ENCODE assay signal across 8 mouse cellular contexts in genomic region chr4:132983664-132984512, GRCm38 (mm10). TPM values are rescaled to one million over a fixed set of nuclear protein-coding genes. Genes with fewer than 3 reads are reported as not detected.
DNase-seq lines count a peak whose midpoint lies in the region; ATAC-seq and TF ChIP-seq lines count a peak whose summit lies in the region.

No protein-coding gene starts in this region.

- H3K9ac ChIP-seq in heart, embryonic 11.5 days (ENCODE audit: low read depth, low read length) = no peak overlapping the region
- H3K9ac ChIP-seq in intestine, embryonic 16.5 days (ENCODE audit: low read depth, low read length) = 0 out of 2 replicates have a peak overlapping the region, but pooled peaks have one; percentile 32

- peak; percentile 49; the same call in 1 of the 2 replicates for ATAC-seq in heart, embryonic 11.5 days (replicated peaks; ENCODE audit: insufficient number of reproducible peaks, low FRiP score, low TSS enrichment)
- peak; percentile 71 for ATAC-seq in intestine, embryonic 16.5 days
- ATAC-seq in neutrophil, adult 5-6 weeks (ENCODE audit: extremely low read depth, insufficient number of reproducible peaks, low FRiP score, poor library complexity, severe bottlenecking) = peak; percentile 8; the same call in 1 of the 2 replicates
- no peak for ATAC-seq in erythroid progenitor cell, adult 5-6 weeks (replicated peaks; ENCODE audit: low FRiP score, poor library complexity, severe bottlenecking)

- no peaks in the 10 kb centered on the region for H3K27me3 ChIP-seq in heart, embryonic 11.5 days (ENCODE audit: control insufficient read depth, insufficient read depth, low read length)
- no peaks in the 10 kb centered on the region for H3K27me3 ChIP-seq in thymus, adult 2 months (ENCODE audit: control insufficient read depth, insufficient read depth, low read length)
- H3K27me3 ChIP-seq in intestine, embryonic 16.5 days (replicated peaks; ENCODE audit: control insufficient read depth, insufficient read depth, low read length) = no peaks in the 10 kb centered on the region

- no peak for TF ChIP-seq POLR2A in thymus, adult 2 months (IDR thresholded peaks at IDR 0.05; ENCODE audit: control insufficient read depth, extremely low read depth, insufficient read depth, low read length, poor library complexity)

- no peak for DNase-seq in heart, adult 9 months (ENCODE audit: low spot score in 2 of 2)
- DNase-seq in thymus, adult 2 months = no peak
- DNase-seq in thymus, postnatal 10 days (ENCODE audit: low spot score in 2 of 2) = no peak
- no peak for DNase-seq in gastrocnemius, postnatal 36 days

- H3K4me1 ChIP-seq in heart, embryonic 11.5 days (ENCODE audit: control insufficient read depth, insufficient read depth, low read length) = peaks cover 35% of the 10 kb centered on the region
- H3K4me1 ChIP-seq in thymus, adult 2 months (replicated peaks; ENCODE audit: control insufficient read depth, insufficient read depth, low read length) = peaks cover 54% of the 10 kb centered on the region
- H3K4me1 ChIP-seq in intestine, embryonic 16.5 days (ENCODE audit: control insufficient read depth, insufficient read depth, low read length) = peaks cover 16% of the 10 kb centered on the region; the same call in 1 of the 2 replicates

- intact Hi-C loops in gastrocnemius, postnatal 36 days (cut with DNase I) = no loop called here

- H3K27ac ChIP-seq in heart, embryonic 11.5 days (ENCODE audit: low read depth, low read length) = peak overlapping the region; percentile 84
- peak overlapping the region; percentile 76 for H3K27ac ChIP-seq in thymus, adult 2 months (ENCODE audit: control insufficient read depth, insufficient read depth, low read length)
- peak overlapping the region; percentile 63 for H3K27ac ChIP-seq in intestine, embryonic 16.5 days (ENCODE audit: low read length)

- no peak overlapping the region for H3K4me3 ChIP-seq in heart, embryonic 11.5 days (ENCODE audit: low read depth, low read length)
- H3K4me3 ChIP-seq in thymus, adult 2 months (ENCODE audit: control insufficient read depth, insufficient read depth, low read length) = no peak overlapping the region
- H3K4me3 ChIP-seq in intestine, embryonic 16.5 days (ENCODE audit: low read length) = no peak overlapping the region

- no peaks in the 10 kb centered on the region for H3K9me3 ChIP-seq in heart, embryonic 11.5 days (replicated peaks; ENCODE audit: control insufficient read depth, low read length)
- H3K9me3 ChIP-seq in intestine, embryonic 16.5 days (ENCODE audit: control insufficient read depth, low read length) = no peaks in the 10 kb centered on the region

- H3K4me2 ChIP-seq in heart, embryonic 11.5 days = no peak overlapping the region
- H3K4me2 ChIP-seq in intestine, embryonic 16.5 days (ENCODE audit: low read depth, low read length) = no peak overlapping the region

- no peak for TF ChIP-seq CTCF in thymus, adult 2 months (IDR thresholded peaks at IDR 0.05; ENCODE audit: borderline replicate concordance, control insufficient read depth, extremely low read depth, insufficient read depth, low read length, poor library complexity)

- H3K36me3 ChIP-seq in heart, embryonic 11.5 days (ENCODE audit: control insufficient read depth, insufficient read depth, low read length) = no peaks in the 10 kb centered on the region
- H3K36me3 ChIP-seq in thymus, adult 2 months (ENCODE audit: control insufficient read depth, insufficient read depth, low read length) = no peaks in the 10 kb centered on the region
- H3K36me3 ChIP-seq in intestine, embryonic 16.5 days (ENCODE audit: control insufficient read depth, insufficient read depth, low read length) = no peaks in the 10 kb centered on the region

- 49% methylated on average over 7 of the region's 7 CpGs for WGBS in heart, embryonic 11.5 days (ENCODE audit: insufficient replicate concordance)
- WGBS in thymus, adult 2 months = 75% methylated on average over 7 of the region's 7 CpGs
- WGBS in intestine, embryonic 16.5 days = 55% methylated on average over 7 of the region's 7 CpGs

RNA-seq across cellular contexts. Expression of gene Fgr, which starts 10.0 kb away (rescaled TPM):
- 0.40 and 0.63 TPM in 2 replicates for polyA plus RNA-seq in heart, embryonic 11.5 days (2014; fragmentation: Nextera tagmentation; extraction: Ambion mirVana)
- polyA plus RNA-seq in thymus, adult 2 months (2012; rRNA removed) = 15.3 and 15.8 TPM in 2 replicates
- polyA plus RNA-seq in intestine, embryonic 16.5 days (2015; fragmentation: Nextera tagmentation; extraction: Ambion mirVana) = 3.1 and 3.5 TPM in 2 replicates
- 301 and 321 TPM in 2 replicates for total RNA-seq in neutrophil, adult 5-6 weeks (2017)
- total RNA-seq in erythroid progenitor cell, adult 5-6 weeks (2015; ENCODE audit: low replicate concordance) = 8.4 and 12.6 TPM in 2 replicates
- total RNA-seq in erythroid progenitor cell, adult 5-6 weeks (2017; ENCODE audit: low replicate concordance) = 7.8 and 9.7 TPM in 2 replicates
- under 1 TPM in 1 of 2 experiments, not detected in 1; 0.10 TPM for total RNA-seq in gastrocnemius, postnatal 36 days (2021)

RNA-seq across cellular contexts. Expression of gene Ahdc1, which starts 27.2 kb away (rescaled TPM):
- 7.0 and 9.1 TPM in 2 replicates for polyA plus RNA-seq in heart, embryonic 11.5 days (2014; fragmentation: Nextera tagmentation; extraction: Ambion mirVana)
- polyA plus RNA-seq in thymus, adult 2 months (2012; rRNA removed) = 59.8 and 78.9 TPM in 2 replicates
- 5.3 and 5.7 TPM in 2 replicates for polyA plus RNA-seq in intestine, embryonic 16.5 days (2015; fragmentation: Nextera tagmentation; extraction: Ambion mirVana)
- 9.1 and 13.5 TPM in 2 replicates for total RNA-seq in neutrophil, adult 5-6 weeks (2017)
- total RNA-seq in erythroid progenitor cell, adult 5-6 weeks (2015; ENCODE audit: low replicate concordance) = 2.9 TPM in 2 replicates
- total RNA-seq in erythroid progenitor cell, adult 5-6 weeks (2017; ENCODE audit: low replicate concordance) = 0.26 TPM in 1 of 2 replicates, not detected in the other
- total RNA-seq in gastrocnemius, postnatal 36 days (2021) = 10 to 100 TPM; 27.4 to 31.7 TPM

Comparison
In these comparisons a context has a peak if more than half of its experiments do, and no peak if none do; other contexts are left out.
1. RNA of gene Fgr, which starts 10.0 kb away (total RNA-seq): 301 to 321 TPM in neutrophil, adult 5-6 weeks; 7.8 to 12.6 TPM in erythroid progenitor cell, adult 5-6 weeks and 0.10 TPM in gastrocnemius, postnatal 36 days; every median in the first group is over 10 times any median in the second.
2. Peak in every context shown above with its lines, with median percentiles within 50 percentile points of each other: H3K27ac ChIP-seq.